Mouse (Mus musculus): ENCODE measurements around the gene Hid1.

The Hid1 gene

DNA sequence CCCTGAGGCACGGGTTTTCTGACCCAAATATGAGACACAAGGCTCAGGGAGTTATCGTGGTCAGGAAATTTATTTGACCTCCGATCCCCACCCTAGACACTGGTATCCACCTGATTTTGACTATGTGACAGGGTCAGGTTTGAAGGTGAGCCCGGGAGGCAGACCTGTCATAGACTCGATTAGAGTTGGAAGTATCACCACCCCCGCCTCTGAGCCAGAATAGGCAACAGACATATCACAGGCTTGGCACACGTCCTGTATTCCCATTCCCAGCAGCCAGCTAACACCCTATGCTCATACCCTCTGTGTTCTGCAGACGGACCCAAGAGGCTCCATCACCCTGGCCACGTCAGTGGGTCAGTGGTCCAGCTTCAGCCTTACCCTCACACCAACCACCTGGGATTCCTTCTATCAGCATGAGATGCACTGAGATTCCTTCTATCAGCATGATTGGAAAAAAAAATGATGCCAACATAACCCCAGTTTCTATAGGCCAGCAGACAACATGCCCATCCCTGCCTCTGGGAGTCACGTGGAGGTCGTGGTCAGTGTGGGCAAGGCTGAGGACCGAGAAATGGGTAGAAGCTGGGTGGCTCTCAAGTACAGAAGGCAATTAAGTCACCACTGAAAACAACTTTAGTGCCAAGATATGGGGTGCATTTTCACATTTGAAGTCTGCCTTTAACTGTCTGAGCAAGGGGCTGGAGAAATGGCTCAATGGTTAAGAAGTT is 7.3 kb upstream of the Hid1 start:
- no peak for DNase-seq (ENCODE audit: low read depth)

GRCm38 (mm10) chr11:115373805-115374694 is 6.5 kb upstream of the Hid1 start:
- no peak for DNase-seq (ENCODE audit: low read depth)

DNA sequence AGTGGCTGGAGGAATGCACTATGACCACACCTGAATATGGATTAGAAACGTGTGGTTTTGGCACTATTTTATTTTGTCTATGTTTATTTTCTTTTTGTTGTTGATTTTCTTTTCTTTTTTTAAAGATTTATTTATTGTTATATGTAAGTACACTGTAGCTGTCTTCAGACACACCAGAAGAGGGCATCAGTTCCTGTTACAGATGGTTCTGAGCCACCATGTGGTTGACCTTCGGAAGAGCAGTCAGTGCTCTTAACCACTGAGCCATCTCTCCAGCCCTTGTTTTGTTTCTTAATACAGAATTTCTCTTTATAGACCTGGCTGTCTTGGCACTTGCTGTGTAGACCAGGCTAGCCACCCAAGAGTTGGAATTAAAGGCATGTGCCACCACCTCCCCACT is 5.2 kb upstream of the Hid1 start:
- DNase-seq (ENCODE audit: low read depth) = no peak

DNA sequence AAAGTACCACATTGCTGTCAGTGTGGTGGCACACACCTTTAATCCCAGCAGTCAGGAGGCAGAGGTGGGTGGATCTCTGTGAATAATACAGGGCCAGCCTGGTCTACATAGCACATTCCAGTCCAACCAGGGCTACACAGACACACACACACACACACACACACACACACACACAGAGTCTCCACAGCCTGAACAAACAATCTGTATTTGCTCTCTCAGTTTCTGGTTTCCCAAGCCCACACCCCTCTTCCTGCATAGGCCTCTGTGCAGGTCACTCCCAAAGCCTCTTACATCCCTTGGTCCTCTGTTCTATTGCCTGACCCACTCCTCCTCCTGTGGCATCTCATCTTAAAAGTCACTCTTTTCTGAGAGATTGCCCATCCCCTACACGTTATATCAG is 4.5 kb upstream of the Hid1 start:
- no peak for DNase-seq (ENCODE audit: low read depth)

GRCm38 (mm10) chr11:115371354-115371753 is 3.8 kb upstream of the Hid1 start:
- DNase-seq (ENCODE audit: low read depth) = no peak

GRCm38 (mm10) chr11:115370368-115370767 is 2.8 kb upstream of the Hid1 start:
- no peak for DNase-seq (ENCODE audit: low read depth)

GRCm38 (mm10) chr11:115366706-115367394 is 706 bp downstream of the Hid1 start:
- DNase-seq (ENCODE audit: low read depth) = no peak

DNA sequence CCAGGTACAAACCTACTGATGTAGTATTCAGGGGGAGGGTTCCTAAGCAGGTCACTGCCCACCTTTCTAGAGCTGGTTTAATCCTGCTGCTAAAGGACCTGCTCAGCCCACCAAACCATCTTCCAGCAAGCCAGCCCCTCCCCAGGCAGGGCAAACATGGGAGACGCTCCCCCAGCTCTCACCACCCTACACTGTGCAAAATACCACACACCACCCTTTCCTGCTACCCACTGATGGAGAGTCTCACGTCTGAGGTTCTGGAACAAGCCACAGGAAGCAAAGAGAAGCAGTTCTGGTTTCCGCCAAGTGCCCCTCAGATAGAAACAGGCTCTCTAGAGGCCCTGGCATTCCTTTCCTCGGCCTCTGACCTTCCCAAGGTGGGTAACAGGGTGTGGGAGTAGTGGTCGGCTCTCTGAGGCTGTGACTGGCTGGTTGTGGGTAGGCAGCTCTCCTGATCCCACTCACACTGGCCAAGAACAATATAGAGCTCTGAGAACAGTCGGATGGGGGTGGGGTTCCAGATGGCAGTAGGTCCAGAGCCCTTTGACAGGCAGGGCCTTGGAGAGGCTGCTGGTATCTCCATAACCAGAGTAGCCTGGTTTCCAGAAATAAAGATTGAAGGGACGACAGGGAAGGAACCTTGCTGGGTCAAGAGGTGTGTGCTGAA is 1.4 kb downstream of the Hid1 start:
- DNase-seq (ENCODE audit: low read depth) = no peak

DNA sequence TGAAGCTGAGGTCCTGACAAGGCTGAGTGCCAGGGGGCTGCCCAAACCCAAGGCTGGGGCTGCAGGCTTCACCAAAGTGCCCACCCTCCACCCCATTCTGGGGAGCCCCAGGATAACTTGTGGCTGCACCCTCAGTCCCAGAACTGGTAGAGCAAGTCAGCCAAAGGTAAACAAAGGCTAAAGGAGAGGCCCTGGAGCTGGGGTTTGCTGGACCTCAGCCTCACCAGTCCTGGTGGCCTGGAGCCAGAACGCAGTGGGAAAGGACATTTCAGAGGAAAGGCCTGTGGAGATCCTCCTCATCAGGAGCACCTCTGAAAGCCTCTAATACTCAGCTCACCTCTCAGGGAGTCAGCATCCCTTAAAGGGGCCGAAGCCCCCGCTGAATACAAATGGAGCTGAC is 3.4 kb downstream of the Hid1 start:
- DNase-seq (ENCODE audit: low read depth) = no peak

DNA sequence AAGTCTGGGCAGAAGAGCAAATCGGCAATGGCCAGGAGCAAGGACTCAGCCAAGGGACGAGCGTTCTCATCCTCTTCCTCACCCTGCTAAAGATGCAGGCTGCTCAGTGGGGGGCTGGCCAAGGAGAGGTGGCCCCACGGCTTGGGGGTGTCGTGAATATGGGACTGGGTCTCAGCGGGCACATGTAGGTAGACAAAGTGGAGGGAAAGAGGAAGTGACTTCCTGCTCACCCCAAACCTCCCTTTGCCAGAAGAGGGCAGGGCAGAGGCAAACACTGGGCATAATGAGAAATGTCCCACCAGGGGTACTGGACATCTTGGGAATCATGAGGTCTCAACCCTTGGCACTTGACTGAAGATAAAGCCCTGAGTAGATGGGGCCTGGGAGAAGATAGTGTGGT is 7.8 kb downstream of the Hid1 start:
- no peak for DNase-seq (ENCODE audit: low read depth)

- DNase-seq (ENCODE audit: low read depth) = no peak
Measured at GRCm38 (mm10) chr11:115359293-115359692, 8.3 kb downstream of the Hid1 start.

DNA sequence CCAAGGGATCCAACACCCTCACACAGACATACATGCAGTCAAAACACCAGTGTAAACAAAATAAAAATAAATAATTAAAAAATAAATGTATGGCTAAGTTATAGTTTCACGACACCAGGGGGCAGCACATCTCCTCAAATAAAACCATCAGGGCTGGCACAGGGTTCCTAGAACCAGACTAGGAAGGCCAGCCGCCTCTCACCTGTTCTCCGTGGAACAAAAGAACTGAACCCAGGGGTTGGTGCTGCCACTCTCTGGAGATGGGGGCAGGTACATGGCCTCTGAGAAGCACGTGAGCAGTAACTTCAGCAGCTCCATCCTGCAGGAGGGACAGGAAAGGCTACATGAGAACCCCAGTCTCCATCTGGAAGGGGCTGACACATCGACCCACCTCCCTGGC is 9.1 kb downstream of the Hid1 start:
- DNase-seq (ENCODE audit: low read depth) = peak; percentile 46

GRCm38 (mm10) chr11:115354183-115354582 is 13.4 kb downstream of the Hid1 start:
- peak; percentile 69 for DNase-seq (ENCODE audit: low read depth)

DNA sequence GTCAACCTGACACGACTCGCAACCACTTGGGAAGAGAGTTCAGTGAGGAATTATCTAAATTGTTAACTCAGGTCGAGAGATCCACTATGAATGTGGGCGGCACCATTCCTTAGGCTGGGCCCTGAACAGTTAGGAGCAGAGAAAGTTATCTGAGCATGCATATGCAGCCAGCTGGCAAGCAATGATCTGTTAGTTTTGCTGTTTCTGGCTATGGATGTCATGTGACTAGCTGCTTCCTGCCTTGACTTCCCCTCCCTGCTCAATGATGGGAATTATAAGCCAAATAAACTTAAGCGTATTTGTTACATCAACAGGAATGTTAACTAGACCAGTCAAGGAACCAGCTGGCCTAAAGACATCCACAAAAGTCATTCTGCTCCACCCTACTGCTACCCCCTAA is 14.2 kb downstream of the Hid1 start:
- DNase-seq (ENCODE audit: low read depth) = no peak

DNA sequence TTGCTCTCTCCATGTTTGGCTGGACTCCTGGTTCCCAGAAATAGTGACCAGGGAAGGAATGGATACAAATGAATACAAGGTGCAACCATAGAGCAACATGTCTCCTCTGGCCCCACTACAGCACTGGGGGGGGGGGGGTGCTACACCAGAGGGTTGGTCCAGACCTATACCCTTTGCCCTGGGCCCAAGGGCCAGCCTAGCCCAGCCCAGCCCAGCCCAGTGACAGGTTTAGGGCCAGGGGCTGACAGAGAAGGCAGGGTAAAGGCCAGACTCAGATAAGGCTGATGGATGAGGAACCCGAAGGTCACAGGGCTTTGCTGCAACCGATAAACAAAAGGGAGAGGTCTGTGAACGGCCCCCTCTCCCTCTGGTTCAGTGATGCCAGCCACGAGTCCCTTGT is 17.6 kb downstream of the Hid1 start:
- no peak for DNase-seq (ENCODE audit: low read depth)

- DNase-seq (ENCODE audit: low read depth) = no peak
Measured at GRCm38 (mm10) chr11:115348681-115349248, 18.8 kb downstream of the Hid1 start.

DNA sequence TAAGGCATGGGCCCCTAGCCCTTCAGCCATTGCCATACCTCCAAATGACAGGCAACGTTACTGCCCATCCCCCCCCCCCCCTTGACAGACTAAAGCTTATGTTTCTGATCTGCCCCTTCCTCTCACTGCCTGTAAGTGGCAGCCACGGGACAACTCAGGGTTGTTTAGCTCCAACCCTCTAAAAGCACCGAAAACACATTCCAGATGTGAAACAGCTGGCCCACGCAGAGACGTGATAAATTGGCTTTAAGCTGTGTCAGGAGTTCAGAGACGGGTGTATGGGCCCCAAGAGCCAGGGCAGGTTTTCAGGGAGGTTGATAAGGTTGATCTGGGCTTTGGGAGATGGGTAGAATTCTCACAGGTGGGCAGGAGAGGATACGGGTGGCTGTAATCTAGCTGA is 22.0 kb downstream of the Hid1 start:
- DNase-seq (ENCODE audit: low read depth) = no peak

GRCm38 (mm10) chr11:115344967-115345366 is 22.6 kb downstream of the Hid1 start:
- no peak for DNase-seq (ENCODE audit: low read depth)

DNA sequence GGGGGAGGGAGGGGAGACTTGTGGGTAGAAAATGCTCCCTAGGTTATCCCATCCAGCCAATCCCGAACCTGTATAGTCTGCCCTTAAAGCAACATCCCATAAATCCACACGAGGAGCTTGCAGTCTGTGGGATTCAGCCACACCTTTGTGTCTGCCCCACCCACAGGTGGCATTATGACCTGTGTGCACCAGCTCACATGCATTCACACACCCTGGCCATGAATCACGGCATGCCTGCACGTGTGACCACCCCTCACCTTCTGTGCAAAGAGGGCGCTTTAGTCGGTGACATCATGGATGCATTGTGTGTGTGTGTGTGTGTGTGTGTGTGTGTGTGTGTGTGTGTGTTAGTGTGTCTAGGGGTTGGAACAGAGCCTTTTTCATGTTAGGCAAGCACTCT is 25.7 kb downstream of the Hid1 start:
- DNase-seq (ENCODE audit: low read depth) = no peak

DNA sequence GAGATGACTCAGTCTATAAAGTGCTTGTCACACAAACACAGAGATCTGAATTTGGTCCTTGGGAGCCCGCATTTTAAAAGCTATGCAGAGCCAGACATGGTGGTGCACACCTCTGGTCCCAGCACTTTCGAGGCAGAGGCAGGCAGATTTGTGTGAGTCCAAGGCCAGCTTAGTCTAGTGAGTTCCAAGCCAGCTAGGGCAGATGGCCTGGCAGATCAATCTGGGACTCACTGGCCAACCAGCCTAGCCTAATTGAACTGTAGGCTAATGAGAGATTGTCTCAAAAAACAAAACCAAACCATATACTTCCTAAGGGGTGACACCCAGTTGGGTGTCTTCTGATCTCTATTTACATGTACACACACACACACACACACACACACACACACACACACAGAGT is 26.3 kb downstream of the Hid1 start:
- no peak for DNase-seq (ENCODE audit: low read depth)

GRCm38 (mm10) chr11:115337826-115338225 is 29.7 kb downstream of the Hid1 start:
- DNase-seq (ENCODE audit: low read depth) = no peak

DNA sequence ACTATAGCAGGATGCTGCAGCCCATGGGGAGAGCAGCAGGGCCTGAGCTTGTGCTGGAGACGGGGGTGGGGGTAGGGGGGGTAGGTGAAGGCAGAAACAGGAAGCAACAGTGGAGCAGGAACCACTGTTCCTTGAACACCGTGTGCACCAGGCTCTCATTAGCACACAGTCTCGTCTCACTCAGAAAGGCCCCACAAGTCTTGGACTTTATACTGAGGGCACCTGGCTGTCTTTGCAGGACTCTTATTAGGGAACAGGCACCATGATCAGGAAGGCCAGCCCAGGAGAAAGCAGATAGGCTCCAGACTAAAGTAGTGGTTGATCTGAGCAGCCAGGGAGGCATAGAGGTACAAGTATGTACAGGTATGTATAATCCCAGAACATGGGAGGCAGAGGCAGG is 30.2 kb downstream of the Hid1 start:
- DNase-seq (ENCODE audit: low read depth) = no peak

Measured in c-Kit-positive CD71-negative TER-119-negative erythroid progenitor cells, embryonic 14.5 days (primary cell).